Mouse (Mus musculus): Measurements from ENCODE around the gene Wdr5. TPM values are rescaled to one million over a fixed set of nuclear protein-coding genes. Genes with fewer than 3 reads are reported as not detected.

Gene Wdr5
- total RNA-seq, 2 experiments from 2014 or later = 35.2 to 38.3 TPM

Other genes with a start within 250 kb of the Wdr5 start
- 10 to 100 TPM; 21.5 to 29.6 TPM for gene Vav2, start 88.1 kb upstream of the Wdr5 start, total RNA-seq (2021)
- gene Brd3os, start 72.8 kb upstream of the Wdr5 start, total RNA-seq (2021) = 1 to 10 TPM; 4.8 to 5.7 TPM
- 10 to 100 TPM; 83.9 to 89.7 TPM for gene Brd3, start 7.5 kb upstream of the Wdr5 start, total RNA-seq (2021)
- 10 to 100 TPM; 49.3 to 75.6 TPM for gene Rxra, start 161.3 kb downstream of the Wdr5 start, total RNA-seq (2021)